ENCODE assay signal across 8 mouse cellular contexts in the genomic region with DNA sequence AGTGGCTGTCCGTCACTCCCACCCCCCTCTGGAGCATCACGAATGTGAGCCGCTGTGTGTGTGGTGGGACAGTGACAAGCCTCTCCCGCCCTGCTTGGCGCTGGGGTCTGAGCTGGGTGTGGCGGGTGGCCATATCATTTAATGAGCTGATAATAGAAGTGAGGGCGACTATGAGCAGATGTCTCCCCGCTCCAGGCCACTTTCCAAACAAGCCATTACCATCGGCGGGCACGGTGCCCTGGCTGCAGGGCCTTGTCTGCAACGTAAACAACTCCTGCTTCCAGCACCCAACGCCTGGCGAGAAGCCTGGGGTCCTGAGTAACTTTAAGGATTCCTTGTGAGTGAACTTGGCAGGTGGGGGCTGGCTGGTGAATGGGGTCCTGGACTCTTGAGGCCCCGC. TPM values are rescaled to one million over a fixed set of nuclear protein-coding genes. Genes with fewer than 3 reads are reported as not detected.
DNase-seq lines count a peak whose midpoint lies in the region; ATAC-seq and TF ChIP-seq lines count a peak whose summit lies in the region.

No protein-coding gene starts in this region.

- 6% methylated on average over 15 of the region's 15 CpGs for WGBS in hindbrain, postnatal 0 days
- WGBS in midbrain, embryonic 15.5 days, result 3% methylated on average over 15 of the region's 15 CpGs

- H3K9ac ChIP-seq in hindbrain, postnatal 0 days (replicated peaks; ENCODE audit: low read length), result 0 out of 2 replicates have a peak overlapping the region, but pooled peaks have one; percentile 28
- H3K9ac ChIP-seq in midbrain, embryonic 15.5 days, result peak overlapping the region; percentile 32; the same call in 1 of the 2 replicates

- peaks cover 66% of the 10 kb centered on the region for H3K36me3 ChIP-seq in G1E (replicated peaks)
- H3K36me3 ChIP-seq in hindbrain, postnatal 0 days (ENCODE audit: insufficient read depth, low read length), result no peaks in the 10 kb centered on the region
- H3K36me3 ChIP-seq in midbrain, embryonic 15.5 days (replicated peaks), result no peaks in the 10 kb centered on the region

- ATAC-seq in cerebellum, adult (ENCODE audit: insufficient number of reproducible peaks, low FRiP score, low TSS enrichment), result no peak
- no peak for ATAC-seq in G1E (ENCODE audit: extremely low read depth, insufficient number of reproducible peaks, low FRiP score, poor library complexity, severe bottlenecking)
- peak; percentile 35 for ATAC-seq in erythroid progenitor cell, adult 5-6 weeks (replicated peaks; ENCODE audit: low FRiP score, poor library complexity, severe bottlenecking)
- ATAC-seq in hindbrain, postnatal 0 days, result no peak
- peak; percentile 38 for ATAC-seq in midbrain, embryonic 15.5 days (replicated peaks)

- peak; percentile 67 for DNase-seq in cerebellum, adult 11 months
- no peak for DNase-seq in G1E (ENCODE audit: low spot score)
- peak; percentile 61 for DNase-seq in hindbrain, postnatal 0 days (ENCODE audit: low spot score)
- DNase-seq in testis, postnatal 10 days (ENCODE audit: low spot score), result no peak
- no peak for DNase-seq in thymus, postnatal 10 days (ENCODE audit: low spot score in 2 of 2)

- TF ChIP-seq CTCF in G1E (IDR thresholded peaks at IDR 0.05; ENCODE audit: low read depth, low read length), result no peak
- TF ChIP-seq CTCF in hindbrain, postnatal 0 days (IDR thresholded peaks at IDR 0.05; ENCODE audit: low read depth), result no peak

- peak overlapping the region; percentile 74 for H3K4me3 ChIP-seq in G1E (ENCODE audit: low read depth, low read length)
- H3K4me3 ChIP-seq in hindbrain, postnatal 0 days (ENCODE audit: low read length), result peak overlapping the region; percentile 46
- peak overlapping the region; percentile 54 for H3K4me3 ChIP-seq in midbrain, embryonic 15.5 days

- H3K4me2 ChIP-seq in hindbrain, postnatal 0 days (ENCODE audit: low read depth, low read length), result peak overlapping the region; percentile 79
- H3K4me2 ChIP-seq in midbrain, embryonic 15.5 days, result peak overlapping the region; percentile 87

- H3K27ac ChIP-seq in hindbrain, postnatal 0 days, result 0 out of 2 replicates have a peak overlapping the region, but pooled peaks have one; percentile 41
- H3K27ac ChIP-seq in midbrain, embryonic 15.5 days, result peak overlapping the region; percentile 66; the same call in 1 of the 2 replicates

- H3K9me3 ChIP-seq in G1E (replicated peaks), result no peaks in the 10 kb centered on the region
- H3K9me3 ChIP-seq in hindbrain, postnatal 0 days (ENCODE audit: low read length), result no peaks in the 10 kb centered on the region
- H3K9me3 ChIP-seq in midbrain, embryonic 15.5 days, result no peaks in the 10 kb centered on the region

- H3K27me3 ChIP-seq in G1E (ENCODE audit: insufficient read depth, low read length), result no peaks in the 10 kb centered on the region
- H3K27me3 ChIP-seq in hindbrain, postnatal 0 days (ENCODE audit: insufficient read depth, low read length), result 0 out of 2 replicates have a peak, but pooled peaks cover 5% of the 10 kb centered on the region
- peaks cover 12% of the 10 kb centered on the region; the same call in 1 of the 2 replicates for H3K27me3 ChIP-seq in midbrain, embryonic 15.5 days (replicated peaks)

- H3K4me1 ChIP-seq in G1E (ENCODE audit: insufficient read depth, low read depth, low read length), result peaks cover 64% of the 10 kb centered on the region
- peaks cover 9% of the 10 kb centered on the region; the same call in 1 of the 2 replicates for H3K4me1 ChIP-seq in hindbrain, postnatal 0 days (ENCODE audit: insufficient read depth, low read length)
- peaks cover 25% of the 10 kb centered on the region for H3K4me1 ChIP-seq in midbrain, embryonic 15.5 days

RNA-seq across cellular contexts. Expression of a gene that starts 1.5 kb away (rescaled TPM):
- total RNA-seq in G1E (2014; fragmentation: Nextera tagmentation) (17.4 and 35.9 TPM in 2 replicates), G1E (2017) (12.1 and 15.2 TPM in 2 replicates)
- polyA plus RNA-seq in G1E (2012), result 21.1 and 21.6 TPM in 2 replicates
- 44.0 and 58.4 TPM in 2 replicates for total RNA-seq in erythroid progenitor cell, adult 5-6 weeks (2015; ENCODE audit: low replicate concordance)
- total RNA-seq in erythroid progenitor cell, adult 5-6 weeks (2017; ENCODE audit: low replicate concordance), result 58.6 and 71.8 TPM in 2 replicates
- total RNA-seq in hindbrain, postnatal 0 days (2014; rRNA removed), result 11.6 and 19.1 TPM in 2 replicates
- polyA plus RNA-seq in hindbrain, postnatal 0 days (2015; fragmentation: Nextera tagmentation; extraction: Ambion mirVana), result 2.3 and 2.4 TPM in 2 replicates
- polyA plus RNA-seq in midbrain, embryonic 15.5 days (2015; fragmentation: Nextera tagmentation; extraction: Ambion mirVana), result 4.4 and 4.8 TPM in 2 replicates

RNA-seq across cellular contexts. Expression of a gene that starts 9.4 kb away (rescaled TPM):
- total RNA-seq in G1E (2014; fragmentation: Nextera tagmentation) (4.6 and 8.4 TPM in 2 replicates), G1E (2017) (7.4 and 10.5 TPM in 2 replicates)
- polyA plus RNA-seq in G1E (2012), result 20.8 and 27.2 TPM in 2 replicates
- total RNA-seq in erythroid progenitor cell, adult 5-6 weeks (2015; ENCODE audit: low replicate concordance), result 20.1 and 39.6 TPM in 2 replicates
- 18.2 and 26.3 TPM in 2 replicates for total RNA-seq in erythroid progenitor cell, adult 5-6 weeks (2017; ENCODE audit: low replicate concordance)
- 17.2 and 17.9 TPM in 2 replicates for total RNA-seq in hindbrain, postnatal 0 days (2014; rRNA removed)
- polyA plus RNA-seq in hindbrain, postnatal 0 days (2015; fragmentation: Nextera tagmentation; extraction: Ambion mirVana), result 15.0 and 16.4 TPM in 2 replicates
- 28.6 and 34.4 TPM in 2 replicates for polyA plus RNA-seq in midbrain, embryonic 15.5 days (2015; fragmentation: Nextera tagmentation; extraction: Ambion mirVana)

RNA-seq across cellular contexts. Expression of a gene that starts 13.7 kb away (rescaled TPM):
- 62.8 and 79.8 TPM in 2 replicates for total RNA-seq in G1E (2014; fragmentation: Nextera tagmentation)
- 41.6 and 47.0 TPM in 2 replicates for total RNA-seq in G1E (2017)
- 264 and 361 TPM in 2 replicates for polyA plus RNA-seq in G1E (2012)
- total RNA-seq in erythroid progenitor cell, adult 5-6 weeks (2015; ENCODE audit: low replicate concordance), result 57.0 and 78.9 TPM in 2 replicates
- 49.2 and 51.1 TPM in 2 replicates for total RNA-seq in erythroid progenitor cell, adult 5-6 weeks (2017; ENCODE audit: low replicate concordance)
- 161 and 179 TPM in 2 replicates for total RNA-seq in hindbrain, postnatal 0 days (2014; rRNA removed)
- polyA plus RNA-seq in hindbrain, postnatal 0 days (2015; fragmentation: Nextera tagmentation; extraction: Ambion mirVana), result 25.6 and 27.1 TPM in 2 replicates
- 24.3 and 28.3 TPM in 2 replicates for polyA plus RNA-seq in midbrain, embryonic 15.5 days (2015; fragmentation: Nextera tagmentation; extraction: Ambion mirVana)

RNA-seq across cellular contexts. Expression of a gene that starts 18.6 kb away (rescaled TPM):
- total RNA-seq in G1E (2014; fragmentation: Nextera tagmentation), result 56.7 and 59.4 TPM in 2 replicates
- 104 and 113 TPM in 2 replicates for total RNA-seq in G1E (2017)
- polyA plus RNA-seq in G1E (2012), result 179 and 186 TPM in 2 replicates
- total RNA-seq in erythroid progenitor cell, adult 5-6 weeks (2015; ENCODE audit: low replicate concordance), result 23.4 and 23.9 TPM in 2 replicates
- total RNA-seq in erythroid progenitor cell, adult 5-6 weeks (2017; ENCODE audit: low replicate concordance), result 16.0 and 28.8 TPM in 2 replicates
- 2.9 and 3.3 TPM in 2 replicates for total RNA-seq in hindbrain, postnatal 0 days (2014; rRNA removed)
- 1.7 and 1.8 TPM in 2 replicates for polyA plus RNA-seq in hindbrain, postnatal 0 days (2015; fragmentation: Nextera tagmentation; extraction: Ambion mirVana)
- polyA plus RNA-seq in midbrain, embryonic 15.5 days (2015; fragmentation: Nextera tagmentation; extraction: Ambion mirVana), result 1.9 and 2.2 TPM in 2 replicates

RNA-seq across cellular contexts. Expression of a gene that starts 27.3 kb away (rescaled TPM):
- 0.60 TPM in 1 of 2 replicates, not detected in the other for total RNA-seq in G1E (2014; fragmentation: Nextera tagmentation)
- total RNA-seq in G1E (2017), result 0.44 TPM in 1 of 2 replicates, not detected in the other
- polyA plus RNA-seq in G1E (2012), result 0.07 and 0.10 TPM in 2 replicates
- total RNA-seq in erythroid progenitor cell, adult 5-6 weeks (2015; ENCODE audit: low replicate concordance), result not detected in 2 replicates
- total RNA-seq in erythroid progenitor cell, adult 5-6 weeks (2017; ENCODE audit: low replicate concordance), result not detected in 2 replicates
- total RNA-seq in hindbrain, postnatal 0 days (2014; rRNA removed), result 0.68 and 0.97 TPM in 2 replicates
- polyA plus RNA-seq in hindbrain, postnatal 0 days (2015; fragmentation: Nextera tagmentation; extraction: Ambion mirVana), result 0.20 and 0.51 TPM in 2 replicates
- 0.34 and 0.66 TPM in 2 replicates for polyA plus RNA-seq in midbrain, embryonic 15.5 days (2015; fragmentation: Nextera tagmentation; extraction: Ambion mirVana)

Comparison
In these comparisons a context has a peak if more than half of its experiments do, and no peak if none do; other contexts are left out.
1. DNase-seq: peak in cerebellum, adult 11 months (single experiment) and hindbrain, postnatal 0 days (single experiment); none in G1E (single experiment), testis, postnatal 10 days (single experiment) and thymus, postnatal 10 days (0 of 2).
2. ATAC-seq: peak in erythroid progenitor cell, adult 5-6 weeks (single experiment) and midbrain, embryonic 15.5 days (single experiment); none in cerebellum, adult (single experiment), G1E (single experiment) and hindbrain, postnatal 0 days (single experiment).
3. Peak in every context shown above with its lines, with median percentiles within 50 percentile points of each other: H3K4me3 ChIP-seq.